Mouse (Mus musculus) lung, embryonic 14.5 days (tissue): Measurements from ENCODE around the gene Grb10. TPM values are rescaled to one million over a fixed set of nuclear protein-coding genes. Genes with fewer than 3 reads are reported as not detected.

Experiments
- ATAC-seq: fragments of 200-750 bp; cut with Nextera tagmentation; 2 replicates; pipeline ENCODE4 v1.8.0; 2017; ENCODE audit warnings: mild to moderate bottlenecking, moderate TSS enrichment, moderate library complexity; ENCODE audit not compliant: insufficient read depth
- DNase-seq: peaks from one replicate; pipeline ENCODE4 v3.0.0-alpha.2; 2015
- H3K27ac ChIP-seq: fragments of 300-500 bp; sonication (generic); 2 replicates; pipeline ENCODE4 v1.5.1; 2014; ENCODE audit warnings: low read depth, mild to moderate bottlenecking, moderate library complexity
- H3K27me3 ChIP-seq: fragments of 300-500 bp; sonication (generic); 2 replicates; pipeline ENCODE4 v1.6.1; 2014; ENCODE audit warnings: low read length, control low read depth; ENCODE audit not compliant: insufficient read depth
- H3K36me3 ChIP-seq: fragments of 300-500 bp; sonication (generic); 2 replicates; pipeline ENCODE4 v1.6.1; 2014; ENCODE audit warnings: control low read depth; ENCODE audit not compliant: insufficient read depth
- H3K4me1 ChIP-seq: fragments of 300-500 bp; sonication (generic); 2 replicates; pipeline ENCODE4 v1.6.1; 2014; ENCODE audit warnings: antibody characterized with exemption, control low read depth; ENCODE audit not compliant: insufficient read depth
- H3K4me2 ChIP-seq: fragments of 300-500 bp; sonication (generic); 2 replicates; pipeline ENCODE4 v1.6.1; 2014; ENCODE audit warnings: mild to moderate bottlenecking
- H3K4me3 ChIP-seq: fragments of 300-500 bp; sonication (generic); 2 replicates; pipeline ENCODE4 v1.5.1; 2014; ENCODE audit warnings: low read depth, low read length
- H3K9ac ChIP-seq: fragments of 300-500 bp; sonication (generic); 2 replicates; pipeline ENCODE4 v1.6.1; 2014
- H3K9me3 ChIP-seq: fragments of 300-500 bp; sonication (generic); 2 replicates; pipeline ENCODE4 v1.6.1; 2016; ENCODE audit warnings: low read depth, low read length, control low read depth
- CTCF ChIP-seq: IDR thresholded peaks from 2 replicates; pipeline ENCODE4 v1.5.1; 2016; ENCODE audit warnings: antibody characterized with exemption, low read depth
- WGBS: fragments of 180-500 bp; shearing (Covaris S2); extraction: QIAGEN DNeasy Blood & Tissue Kit; methylation state at CpG from one replicate; pipeline ENCODE4 v1.1.7; 2014; 5-methylcytosine and 5-hydroxymethylcytosine counted together
- polyA plus RNA-seq: library from polyadenylated mRNA; unstranded; fragments of >200 nt; fragmentation: Nextera tagmentation; extraction: Ambion mirVana; gene quantifications from 2 replicates; pipeline ENCODE4 v1.2.1, GENCODE M21; 2014

Grb10 gene
- polyA plus RNA-seq, 1 experiment from 2014 or later: 313 TPM

DNA sequence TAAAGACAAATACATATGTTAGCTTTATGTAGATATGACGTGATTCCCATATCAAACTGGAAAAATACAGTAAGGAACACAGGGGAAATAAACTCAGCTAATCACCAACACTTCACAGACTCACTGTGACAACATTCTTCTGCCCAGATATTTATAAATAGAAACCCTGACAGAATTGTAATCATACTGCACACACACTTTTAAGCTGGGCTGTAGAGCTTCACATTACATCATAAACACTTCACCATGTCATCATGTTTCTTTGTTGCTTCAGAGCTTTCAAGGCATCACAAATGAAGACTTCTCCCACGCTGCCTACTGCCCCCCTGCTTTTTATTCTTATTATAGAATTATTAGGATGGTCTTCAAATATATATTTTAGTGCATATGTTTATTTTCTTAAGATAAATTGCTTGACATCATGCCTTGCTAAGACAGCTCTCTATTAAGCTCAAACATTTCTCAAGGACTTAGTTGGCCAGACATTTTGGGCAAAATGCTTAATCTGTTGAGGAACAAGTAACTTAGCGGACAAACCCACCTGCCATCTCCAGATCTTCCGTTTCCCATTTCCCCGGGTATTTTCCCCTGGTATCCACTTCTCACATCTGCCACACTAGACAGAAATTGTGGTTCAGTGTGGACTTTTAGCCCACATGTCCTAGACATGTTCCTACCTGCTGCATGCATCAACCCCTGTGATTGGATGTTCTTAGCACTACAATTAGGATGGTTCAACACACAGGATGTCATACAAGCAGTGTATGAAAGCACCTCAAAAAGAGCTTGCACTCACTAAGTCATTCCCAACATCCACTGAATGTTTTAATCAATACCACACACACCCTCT, 81.0 kb downstream of the Grb10 start:
- Histone ChIP-seq H3K4me3 (no peak overlapping the region), H3K27me3 (no peaks in the 10 kb centered on the region), H3K36me3 (peaks cover 66% of the 10 kb centered on the region), H3K4me1 (peaks cover 39% of the 10 kb centered on the region), H3K9me3 (no peaks in the 10 kb centered on the region), H3K4me2 (no peak overlapping the region), H3K9ac (no peak overlapping the region), H3K27ac (peak overlapping the region; percentile 77; the same call in 1 of the 2 replicates)
- 0 out of 2 replicates have a peak, but pooled peaks have one; percentile 43 for ATAC-seq
- WGBS: 55% methylated on average over 5 of the region's 5 CpGs
- DNase-seq: peak; percentile 70
- TF ChIP-seq CTCF: no peak

DNA sequence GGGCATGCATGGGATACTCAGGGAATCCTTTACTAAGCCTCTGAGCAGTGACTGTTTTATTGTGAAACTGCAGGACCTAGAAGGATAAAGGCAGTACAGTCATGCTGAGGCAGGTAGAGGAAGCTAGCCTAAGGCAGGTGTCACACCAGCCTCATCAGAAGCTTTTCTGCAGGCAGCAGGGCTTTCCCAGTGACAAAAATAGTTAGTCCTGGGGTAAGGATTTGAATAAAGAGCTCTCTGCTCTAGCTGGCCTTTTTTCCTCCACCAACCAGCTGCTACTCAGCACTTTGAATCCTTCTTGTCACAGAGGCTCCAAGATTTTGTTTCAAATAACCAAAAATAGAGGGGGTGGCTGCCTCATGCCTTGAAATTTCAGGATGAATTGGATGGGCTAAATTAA, 82.7 kb downstream of the Grb10 start:
- no peak for TF ChIP-seq CTCF
- Histone ChIP-seq H3K4me2 (no peak overlapping the region), H3K9me3 (no peaks in the 10 kb centered on the region), H3K4me3 (no peak overlapping the region), H3K36me3 (peaks cover 63% of the 10 kb centered on the region), H3K27me3 (no peaks in the 10 kb centered on the region), H3K4me1 (peaks cover 32% of the 10 kb centered on the region), H3K9ac (no peak overlapping the region), H3K27ac (peak overlapping the region; percentile 90)
- DNase-seq (no peak), ATAC-seq (no peak)

GRCm38 (mm10) chr11:11954606-11955005, 83.9 kb downstream of the Grb10 start:
- Histone ChIP-seq H3K9ac (no peak overlapping the region), H3K36me3 (peaks cover 64% of the 10 kb centered on the region), H3K27me3 (no peaks in the 10 kb centered on the region), H3K4me1 (peaks cover 32% of the 10 kb centered on the region), H3K27ac (peak overlapping the region; percentile 90), H3K4me3 (no peak overlapping the region), H3K9me3 (no peaks in the 10 kb centered on the region), H3K4me2 (no peak overlapping the region)
- 87% methylated on average over 6 of the region's 6 CpGs for whole genome bisulfite sequencing
- no peak for ATAC-seq
- no peak for TF ChIP-seq CTCF
- DNase-seq: no peak

- Histone ChIP-seq H3K27me3 (no peaks in the 10 kb centered on the region), H3K27ac (peak overlapping the region; percentile 90), H3K4me3 (no peak overlapping the region), H3K4me1 (peaks cover 35% of the 10 kb centered on the region), H3K4me2 (no peak overlapping the region), H3K9me3 (no peaks in the 10 kb centered on the region), H3K9ac (no peak overlapping the region; the same call in 1 of the 2 replicates), H3K36me3 (peaks cover 64% of the 10 kb centered on the region)
- ATAC-seq: no peak
- TF ChIP-seq CTCF: no peak
- 66% methylated on average over 4 of the region's 4 CpGs for WGBS
- DNase-seq: no peak
These were observed 84.4 kb downstream of the Grb10 start for GRCm38 (mm10) chr11:11954115-11954438.

GRCm38 (mm10) chr11:11953364-11954114, 84.9 kb downstream of the Grb10 start:
- 50% methylated on average over 11 of the region's 11 CpGs for WGBS
- Histone ChIP-seq H3K4me3 (no peak overlapping the region), H3K27ac (peak overlapping the region; percentile 90), H3K27me3 (no peaks in the 10 kb centered on the region), H3K36me3 (peaks cover 64% of the 10 kb centered on the region), H3K9me3 (no peaks in the 10 kb centered on the region), H3K9ac (peak overlapping the region; percentile 6; the same call in 1 of the 2 replicates), H3K4me1 (peaks cover 40% of the 10 kb centered on the region), H3K4me2 (no peak overlapping the region)
- no peak for TF ChIP-seq CTCF
- 0 out of 2 replicates have a peak, but pooled peaks have one; percentile 4 for ATAC-seq
- DNase-seq: no peak

DNA sequence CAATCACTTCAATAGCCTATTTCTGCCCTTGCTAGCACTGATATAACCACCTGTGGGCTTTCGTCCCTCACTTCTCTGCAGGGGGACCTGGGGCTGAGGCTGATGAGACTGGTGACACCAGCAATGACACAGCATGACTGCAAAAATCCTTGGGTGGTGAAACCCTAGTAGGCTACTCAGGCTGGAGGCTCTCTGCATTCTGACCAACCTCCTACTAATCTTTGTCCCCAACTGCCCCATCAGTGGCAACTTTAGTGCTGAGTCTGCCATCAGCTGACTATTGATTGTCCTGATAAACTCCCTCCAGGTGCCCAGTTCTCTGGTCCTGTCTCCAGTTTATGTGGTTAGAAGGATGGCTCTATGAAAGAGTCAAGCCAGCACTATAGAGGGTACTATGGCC, 85.9 kb downstream of the Grb10 start:
- DNase-seq (no peak), ATAC-seq (no peak)
- H3K4me3 ChIP-seq: no peak overlapping the region
- no peak for TF ChIP-seq CTCF
- peaks cover 40% of the 10 kb centered on the region for H3K4me1 ChIP-seq
- peaks cover 68% of the 10 kb centered on the region for H3K36me3 ChIP-seq
- no peaks in the 10 kb centered on the region for H3K27me3 ChIP-seq
- peak overlapping the region; percentile 90 for H3K27ac ChIP-seq
- no peaks in the 10 kb centered on the region for H3K9me3 ChIP-seq
- H3K4me2 ChIP-seq: no peak overlapping the region
- H3K9ac ChIP-seq: no peak overlapping the region
- WGBS: 85% methylated on average over 1 of the region's 1 CpGs

- Histone ChIP-seq H3K9ac (no peak overlapping the region), H3K9me3 (no peaks in the 10 kb centered on the region), H3K27me3 (no peaks in the 10 kb centered on the region), H3K4me3 (no peak overlapping the region), H3K36me3 (peaks cover 84% of the 10 kb centered on the region), H3K4me1 (peaks cover 29% of the 10 kb centered on the region), H3K27ac (peak overlapping the region; percentile 91), H3K4me2 (no peak overlapping the region)
- 64% methylated on average over 4 of the region's 4 CpGs for WGBS
- DNase-seq (peak; percentile 47), ATAC-seq (peak; percentile 76)
- TF ChIP-seq CTCF: no peak
These were observed 89.5 kb downstream of the Grb10 start for GRCm38 (mm10) chr11:11948988-11949365.
